Mouse (Mus musculus) ES-Bruce4 (cell line): ENCODE measurements at regions not wholly inside any gene's neighbourhood (a gene's known extent, or its start where the extent isn't known, plus 50 kb on each side); places are given as distances from the start of the nearest gene placed in this dataset.

Experiments
- H3K27ac ChIP-seq: 2 replicates; pipeline ENCODE4 v1.5.1; 2012; ENCODE audit warnings: low read length, inconsistent platforms; ENCODE audit not compliant: insufficient read depth
- H3K27me3 ChIP-seq: 2 replicates; pipeline ENCODE4 v1.6.1; 2012; ENCODE audit warnings: mild to moderate bottlenecking, low read length, inconsistent platforms; ENCODE audit not compliant: control insufficient read depth, poor library complexity, insufficient read depth, severe bottlenecking
- H3K36me3 ChIP-seq: 2 replicates; pipeline ENCODE4 v1.6.1; 2012; ENCODE audit warnings: inconsistent platforms, mild to moderate bottlenecking, low read length, moderate library complexity; ENCODE audit not compliant: control insufficient read depth, poor library complexity, insufficient read depth, severe bottlenecking
- H3K4me1 ChIP-seq: one replicate; pipeline ENCODE4 v1.8.1; 2011; ENCODE audit warnings: low read length; ENCODE audit not compliant: control insufficient read depth, insufficient read depth
- H3K4me3 ChIP-seq: 2 replicates; pipeline ENCODE4 v1.5.1; 2011; ENCODE audit warnings: low read depth, mild to moderate bottlenecking, low read length
- H3K9ac ChIP-seq: 2 replicates; pipeline ENCODE4 v1.6.1; 2012; ENCODE audit warnings: low read depth, mild to moderate bottlenecking, inconsistent platforms; ENCODE audit not compliant: poor library complexity, severe bottlenecking
- H3K9me3 ChIP-seq: replicated peaks from 2 replicates; pipeline ENCODE4 v1.6.1; 2012; ENCODE audit warnings: mild to moderate bottlenecking, low read length, inconsistent platforms; ENCODE audit not compliant: control insufficient read depth, poor library complexity, insufficient read depth, severe bottlenecking
- CTCF ChIP-seq: IDR thresholded peaks from one replicate; pipeline ENCODE4 v1.8.1; 2011; ENCODE audit warnings: low read depth, low read length
- EP300 ChIP-seq: IDR thresholded peaks from 2 replicates; pipeline ENCODE4 v1.6.1; 2011; ENCODE audit warnings: low read depth, low read length; ENCODE audit not compliant: insufficient read depth
- POLR2A ChIP-seq: IDR thresholded peaks from one replicate; pipeline ENCODE4 v1.8.1; 2011; ENCODE audit warnings: low read length; ENCODE audit not compliant: insufficient read depth

DNA sequence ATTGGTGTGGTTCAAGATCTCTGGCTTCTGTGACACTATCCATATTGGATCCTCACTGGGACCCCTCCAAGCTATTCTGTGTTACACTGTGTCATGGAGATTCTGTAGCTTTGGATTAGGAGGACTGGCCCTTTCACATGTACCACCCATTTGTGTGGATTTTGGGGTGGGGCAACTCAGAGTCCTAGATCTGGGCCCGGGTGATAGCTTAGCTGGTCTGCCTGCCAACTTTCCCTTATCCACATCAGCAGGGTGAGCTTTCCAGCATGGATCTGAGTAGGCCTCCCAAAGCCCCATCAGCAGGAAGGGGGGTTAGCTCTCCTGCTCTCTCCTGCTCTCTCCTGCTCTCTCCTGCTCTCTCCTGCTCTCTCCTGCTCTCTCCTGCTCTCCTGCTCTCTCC, 152.3 kb downstream of the Spata18 start:
- H3K4me3 ChIP-seq: no peak overlapping the region
- no peaks in the 10 kb centered on the region for H3K4me1 ChIP-seq
- no peaks in the 10 kb centered on the region for H3K9me3 ChIP-seq
- H3K27ac ChIP-seq: no peak overlapping the region
- no peak for TF ChIP-seq EP300
- TF ChIP-seq CTCF: no peak
- TF ChIP-seq POLR2A: no peak
- H3K36me3 ChIP-seq: no peaks in the 10 kb centered on the region
- no peaks in the 10 kb centered on the region for H3K27me3 ChIP-seq
- H3K9ac ChIP-seq: no peak overlapping the region

DNA sequence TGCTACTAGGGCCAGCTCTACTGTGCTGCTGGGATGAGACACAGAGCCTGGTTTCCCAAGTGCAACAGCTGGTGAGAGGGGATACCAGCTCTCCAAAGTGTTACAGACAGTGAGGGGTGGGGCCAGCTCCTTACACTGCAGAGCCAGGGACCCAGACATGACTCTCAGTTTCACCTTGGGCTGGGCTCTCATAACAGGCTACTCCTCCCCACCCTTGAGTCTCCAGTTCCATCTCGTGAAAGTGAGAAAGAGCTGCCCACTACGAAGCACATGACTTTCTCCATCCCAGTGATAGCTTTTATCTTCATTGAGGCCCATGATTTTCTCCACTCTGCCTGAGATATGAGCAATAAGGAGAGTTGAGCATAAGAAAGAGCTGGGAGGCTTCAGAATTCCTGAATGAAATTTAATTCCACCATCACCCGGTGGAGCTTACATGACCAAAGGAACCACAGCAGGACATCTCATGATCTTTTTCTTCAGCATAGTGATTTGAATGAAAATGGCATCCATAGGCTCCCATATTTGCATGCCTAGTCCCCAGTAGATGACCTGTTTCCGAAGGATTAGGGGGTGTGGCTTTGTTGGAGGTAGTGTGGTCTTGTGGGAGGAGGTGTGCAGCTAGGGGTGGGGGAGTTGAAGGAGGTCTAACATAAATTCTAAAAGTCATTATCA, 153.5 kb downstream of the Spata18 start:
- no peak for TF ChIP-seq POLR2A
- no peak for TF ChIP-seq CTCF
- no peak for TF ChIP-seq EP300
- no peaks in the 10 kb centered on the region; the same call in 1 of the 2 replicates for H3K9me3 ChIP-seq
- H3K4me1 ChIP-seq: no peaks in the 10 kb centered on the region
- no peaks in the 10 kb centered on the region for H3K36me3 ChIP-seq
- H3K27ac ChIP-seq: no peak overlapping the region
- H3K4me3 ChIP-seq: no peak overlapping the region
- H3K27me3 ChIP-seq: no peaks in the 10 kb centered on the region; the same call in 1 of the 2 replicates
- H3K9ac ChIP-seq: no peak overlapping the region

DNA sequence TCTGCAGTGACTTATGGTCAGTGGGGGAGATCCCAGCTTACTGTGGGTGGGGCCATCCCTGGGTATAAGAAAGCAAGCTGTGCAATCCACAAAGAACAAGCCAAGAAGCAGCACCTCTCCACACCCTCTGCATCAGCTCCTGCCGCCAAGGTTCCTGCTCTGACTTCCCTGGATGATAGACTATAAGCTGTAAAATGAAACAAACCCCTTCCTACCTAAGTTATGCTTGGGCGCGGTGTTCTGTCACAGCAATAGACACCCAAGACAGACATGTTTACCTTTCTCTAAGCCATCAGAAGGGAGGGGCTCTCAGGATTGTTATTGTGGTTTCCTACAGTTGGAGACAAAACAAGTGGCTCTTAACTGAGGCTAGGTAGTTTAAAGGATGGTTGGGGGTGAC, 159.5 kb downstream of the Spata18 start:
- Histone ChIP-seq H3K9ac (no peak overlapping the region), H3K4me3 (no peak overlapping the region), H3K9me3 (no peaks in the 10 kb centered on the region; the same call in 1 of the 2 replicates), H3K27me3 (no peaks in the 10 kb centered on the region; the same call in 1 of the 2 replicates), H3K27ac (no peak overlapping the region), H3K4me1 (no peaks in the 10 kb centered on the region), H3K36me3 (no peaks in the 10 kb centered on the region)
- no peak for TF ChIP-seq EP300
- no peak for TF ChIP-seq CTCF
- no peak for TF ChIP-seq POLR2A

DNA sequence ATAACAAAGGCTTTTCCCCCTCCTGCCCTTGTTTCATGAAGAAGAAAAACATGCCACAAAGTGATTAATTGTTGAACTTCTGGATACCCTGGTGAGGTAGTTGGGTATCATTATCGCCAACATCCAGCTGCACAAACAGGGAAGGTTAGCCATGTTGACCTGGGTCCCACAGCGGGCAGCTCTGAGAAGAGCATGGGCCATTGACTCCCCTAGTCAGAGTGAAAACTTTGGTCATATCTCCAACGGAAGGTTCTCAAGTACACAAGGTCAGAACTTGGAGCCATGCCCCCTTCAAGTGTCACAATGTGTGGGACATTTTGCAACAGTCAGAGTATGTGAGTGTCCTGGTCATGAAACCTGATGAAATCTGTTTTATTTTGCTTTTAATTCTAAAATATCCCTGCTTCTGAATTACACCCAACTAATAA, 159.9 kb downstream of the Spata18 start:
- Histone ChIP-seq H3K9me3 (no peaks in the 10 kb centered on the region; the same call in 1 of the 2 replicates), H3K4me1 (no peaks in the 10 kb centered on the region), H3K9ac (no peak overlapping the region), H3K4me3 (no peak overlapping the region), H3K27ac (no peak overlapping the region), H3K27me3 (no peaks in the 10 kb centered on the region; the same call in 1 of the 2 replicates), H3K36me3 (no peaks in the 10 kb centered on the region)
- TF ChIP-seq POLR2A: no peak
- TF ChIP-seq EP300: no peak
- no peak for TF ChIP-seq CTCF

DNA sequence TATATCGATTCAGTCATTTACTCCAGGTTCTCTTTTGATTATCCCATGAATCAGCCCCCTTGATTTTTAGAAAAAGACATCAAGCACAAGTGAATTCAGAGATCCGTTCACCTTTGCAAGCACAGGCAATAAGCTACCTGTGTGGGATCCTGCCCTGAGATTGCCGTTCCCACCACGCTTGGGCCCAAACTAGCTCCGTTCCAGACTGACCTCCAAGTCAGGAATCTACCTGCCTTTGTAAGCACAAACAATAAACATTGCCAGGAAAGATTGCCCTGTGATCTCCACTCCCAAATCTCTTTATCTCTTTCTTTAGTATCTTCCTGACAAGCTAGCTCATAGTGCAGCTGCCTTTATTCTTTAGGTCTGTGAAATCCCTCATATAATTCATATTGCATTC, 164.6 kb downstream of the Spata18 start:
- no peak overlapping the region for H3K4me3 ChIP-seq
- TF ChIP-seq CTCF (no peak), POLR2A (no peak), EP300 (no peak)
- H3K4me1 ChIP-seq: no peaks in the 10 kb centered on the region
- H3K9me3 ChIP-seq: no peaks in the 10 kb centered on the region
- no peak overlapping the region for H3K9ac ChIP-seq
- no peaks in the 10 kb centered on the region for H3K36me3 ChIP-seq
- no peak overlapping the region for H3K27ac ChIP-seq
- no peaks in the 10 kb centered on the region for H3K27me3 ChIP-seq

DNA sequence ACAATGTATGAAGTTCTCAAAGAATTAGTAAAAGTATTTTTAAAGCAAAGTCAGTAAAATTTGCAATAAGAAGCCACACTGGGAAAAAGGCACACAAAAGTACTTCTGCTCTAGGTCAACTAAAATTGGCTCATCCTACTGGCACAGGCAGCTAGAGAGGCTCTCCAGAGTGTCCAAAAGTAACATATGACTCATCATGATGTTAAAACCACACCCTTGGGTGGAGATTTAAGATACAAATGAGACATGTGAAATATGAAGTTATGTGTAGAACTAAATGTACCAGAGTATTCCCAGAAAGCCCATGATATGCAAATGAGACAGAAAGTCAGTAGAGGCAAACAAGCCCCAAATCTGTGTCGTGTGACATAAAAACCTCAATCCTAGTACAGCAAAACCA, 166.0 kb downstream of the Spata18 start:
- TF ChIP-seq CTCF (no peak), POLR2A (no peak), EP300 (no peak)
- no peak overlapping the region for H3K4me3 ChIP-seq
- H3K36me3 ChIP-seq: no peaks in the 10 kb centered on the region

More for the DNA sequence above, 166.0 kb downstream of the Spata18 start:
- Histone ChIP-seq H3K27me3 (no peaks in the 10 kb centered on the region), H3K27ac (no peak overlapping the region), H3K9ac (no peak overlapping the region), H3K9me3 (no peaks in the 10 kb centered on the region), H3K4me1 (no peaks in the 10 kb centered on the region)
